Mouse (Mus musculus) frontal cortex, postnatal 14 days (tissue): Measurements from ENCODE around the gene Aknad1.
A peak's percentile ranks its signal among the peaks of the same experiment; 100 is the strongest.

ENCODE experiments used
- DNase-seq, 2 experiments: peaks; one replicate each; pipeline ENCODE4 v3.0.0; 2022; ENCODE audit warnings: low spot score in 2 of 2

Aknad1 gene

DNA sequence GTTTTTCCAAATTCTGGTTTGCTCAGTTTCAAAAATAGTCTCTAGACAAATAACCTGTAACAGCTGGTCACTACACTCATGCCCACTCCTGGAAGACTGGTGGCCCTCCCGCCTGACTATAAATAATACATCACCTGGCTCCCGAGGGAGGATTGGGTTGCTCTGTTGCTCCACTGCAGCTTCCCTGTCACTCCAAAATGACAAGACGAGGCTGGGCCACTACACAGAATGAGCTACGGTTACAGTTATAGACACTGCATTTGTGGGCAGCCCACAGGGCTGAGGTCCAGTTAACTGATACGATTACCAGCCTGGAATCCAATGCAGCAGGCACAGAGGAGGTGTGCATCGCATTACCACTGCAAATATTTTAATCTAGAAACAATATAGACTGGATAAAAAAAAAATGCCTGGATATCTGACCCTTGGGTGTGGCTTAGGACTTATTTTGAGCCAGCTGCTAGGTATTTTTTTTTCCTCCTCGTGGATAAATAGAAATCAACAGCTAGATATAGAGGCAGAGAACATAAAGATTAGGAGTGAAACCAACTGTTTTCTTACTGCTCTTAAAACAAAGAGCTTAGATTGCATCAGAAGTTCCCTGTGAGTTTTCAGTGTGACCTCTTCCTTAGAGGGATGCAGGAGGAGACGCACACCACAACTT lies at the start of gene Aknad1:
Gene Aknad1 (plus strand): TSS at position 614 of the 664 bp plus-strand sequence.
- DNase-seq = no peak

GRCm38 (mm10) chr3:108689979-108690378 lies 49.5 kb upstream of the Aknad1 start:
- DNase-seq = no peak

DNA sequence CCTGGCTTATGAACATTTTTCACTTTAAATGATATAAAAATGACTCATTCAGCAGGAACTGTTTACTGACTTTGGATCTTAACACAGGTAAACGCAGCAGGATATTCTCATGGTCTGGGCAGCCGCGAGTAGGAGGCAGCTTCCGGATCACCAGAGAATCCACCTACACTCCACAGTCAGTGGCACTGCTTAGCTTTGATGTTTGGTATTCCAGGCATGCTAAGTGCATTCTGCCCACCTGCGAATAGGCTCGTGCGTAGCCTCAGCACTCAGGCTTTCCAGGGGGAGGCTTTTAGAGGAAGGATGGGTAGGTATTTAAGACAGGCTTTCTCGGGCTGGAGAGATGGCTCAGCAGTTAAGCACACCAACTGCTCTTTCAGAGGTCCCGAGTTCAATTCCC lies 45.1 kb upstream of the Aknad1 start:
- no peak for DNase-seq

DNA sequence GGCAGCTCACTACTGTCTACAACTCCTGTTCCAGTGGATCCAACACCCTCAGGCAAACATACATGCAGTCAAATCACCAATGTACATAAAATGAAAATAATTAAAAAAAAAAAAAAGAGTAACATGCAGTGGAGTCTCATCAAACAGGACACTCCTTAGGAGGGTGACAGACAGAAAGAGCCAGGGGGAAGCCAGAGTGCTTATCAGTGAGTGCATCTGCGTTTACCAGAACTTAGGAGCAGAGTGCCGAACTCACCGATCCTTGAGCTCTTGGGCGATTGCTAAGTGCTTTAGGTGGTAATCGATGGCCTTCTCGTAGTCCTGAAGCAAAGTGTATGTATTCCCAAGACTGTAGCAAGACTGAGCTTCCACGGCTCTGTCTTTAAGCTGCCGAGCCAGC lies 40.8 kb upstream of the Aknad1 start:
- DNase-seq = no peak

DNA sequence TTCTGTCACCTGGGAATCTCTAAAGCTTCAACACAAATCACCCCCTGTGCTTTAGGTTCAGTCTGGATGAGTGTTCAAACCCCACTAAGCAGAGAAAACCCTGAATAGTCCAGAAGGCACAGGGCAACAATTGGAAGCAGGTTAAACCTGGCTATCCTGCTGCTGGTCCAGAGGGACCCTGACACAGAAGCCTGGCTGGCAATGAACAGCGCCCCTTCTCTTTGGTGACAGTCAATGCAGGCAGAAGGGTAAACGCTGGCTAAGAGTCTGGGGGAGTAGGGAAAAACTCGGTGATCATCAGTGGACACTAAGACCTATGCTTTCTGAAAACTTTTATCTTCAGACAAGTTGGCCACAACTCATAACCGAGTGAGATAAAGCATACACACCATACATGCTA lies 39.7 kb upstream of the Aknad1 start:
- DNase-seq = no peak

GRCm38 (mm10) chr3:108701256-108701655 lies 38.2 kb upstream of the Aknad1 start:
- DNase-seq = no peak

DNA sequence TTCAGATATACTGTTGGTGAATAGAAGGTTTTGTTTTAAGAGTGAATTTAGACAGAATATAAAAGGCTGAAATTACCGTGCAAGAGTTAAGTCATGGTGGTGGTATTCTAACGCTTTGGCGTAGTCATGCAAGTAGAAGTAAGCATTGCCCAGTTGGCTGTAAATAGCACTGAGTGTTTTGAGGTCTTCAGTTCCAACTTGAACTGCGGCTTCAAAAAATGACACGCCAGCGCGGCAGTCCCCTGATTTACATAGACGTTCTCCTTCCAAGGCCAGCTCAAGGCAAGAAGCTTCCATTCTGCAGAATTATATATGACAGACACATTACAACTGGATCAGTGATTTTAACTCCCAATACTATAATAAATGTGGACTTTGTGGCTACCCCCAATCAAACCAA lies 36.7 kb upstream of the Aknad1 start:
- no peak for DNase-seq

GRCm38 (mm10) chr3:108711296-108711695 lies 28.2 kb upstream of the Aknad1 start:
- no peak for DNase-seq

DNA sequence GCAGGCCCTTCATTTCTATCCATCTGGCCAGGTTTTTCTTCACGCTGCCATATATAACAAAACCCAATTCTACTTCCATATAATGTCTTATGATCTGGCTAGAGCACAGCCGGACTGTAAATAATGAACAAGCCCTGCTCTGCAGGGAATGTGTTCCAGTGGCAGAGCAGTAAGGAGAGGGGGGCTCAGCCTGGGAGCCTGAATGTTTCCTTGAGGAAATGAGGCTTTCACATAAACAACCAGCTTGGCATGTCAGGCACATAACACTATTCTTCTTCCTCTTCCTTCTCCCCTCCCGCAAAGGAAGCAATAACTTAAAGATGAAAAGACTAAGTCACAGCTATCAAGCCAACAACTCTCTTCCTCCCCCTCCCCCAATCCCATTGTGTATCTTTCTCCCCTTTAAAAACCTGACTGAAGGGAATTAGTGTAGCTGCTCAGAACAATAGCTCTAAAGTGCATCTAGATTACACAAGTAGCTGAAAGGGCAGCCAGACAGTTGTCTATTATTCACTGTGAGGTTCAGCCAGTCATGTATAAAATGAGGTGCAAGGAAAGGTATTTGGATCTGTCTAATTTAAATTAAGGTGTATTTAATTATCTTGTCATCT lies 26.3 kb upstream of the Aknad1 start:
- DNase-seq = no peak

- no peak for DNase-seq
Measured at GRCm38 (mm10) chr3:108714837-108715236, 24.6 kb upstream of the Aknad1 start.

GRCm38 (mm10) chr3:108717896-108718502 lies 21.5 kb upstream of the Aknad1 start:
- no peak for DNase-seq

GRCm38 (mm10) chr3:108719357-108719756 lies 20.1 kb upstream of the Aknad1 start:
- DNase-seq = no peak

DNA sequence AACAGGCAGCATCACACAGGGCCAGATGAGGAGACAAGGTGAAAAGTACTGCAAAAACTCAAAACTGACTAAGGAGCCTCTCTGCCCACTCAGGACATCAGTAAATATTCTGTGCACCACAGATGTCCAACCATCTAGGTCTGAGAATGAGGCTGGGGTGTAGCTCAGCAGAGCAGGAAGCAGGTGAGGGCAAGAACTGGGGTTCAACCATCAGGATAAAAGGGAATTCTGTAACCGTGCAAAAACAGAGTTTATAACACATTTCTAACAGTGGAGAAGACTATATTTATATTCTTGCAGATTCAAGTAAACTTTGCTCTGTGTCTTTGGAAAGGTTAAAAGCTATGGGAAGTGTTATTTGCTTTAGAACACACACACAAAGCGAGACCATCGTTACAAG lies 19.7 kb upstream of the Aknad1 start:
- DNase-seq = no peak

- DNase-seq = peak; percentile 24 to 49
Measured at GRCm38 (mm10) chr3:108721076-108721991, 18.1 kb upstream of the Aknad1 start.

DNA sequence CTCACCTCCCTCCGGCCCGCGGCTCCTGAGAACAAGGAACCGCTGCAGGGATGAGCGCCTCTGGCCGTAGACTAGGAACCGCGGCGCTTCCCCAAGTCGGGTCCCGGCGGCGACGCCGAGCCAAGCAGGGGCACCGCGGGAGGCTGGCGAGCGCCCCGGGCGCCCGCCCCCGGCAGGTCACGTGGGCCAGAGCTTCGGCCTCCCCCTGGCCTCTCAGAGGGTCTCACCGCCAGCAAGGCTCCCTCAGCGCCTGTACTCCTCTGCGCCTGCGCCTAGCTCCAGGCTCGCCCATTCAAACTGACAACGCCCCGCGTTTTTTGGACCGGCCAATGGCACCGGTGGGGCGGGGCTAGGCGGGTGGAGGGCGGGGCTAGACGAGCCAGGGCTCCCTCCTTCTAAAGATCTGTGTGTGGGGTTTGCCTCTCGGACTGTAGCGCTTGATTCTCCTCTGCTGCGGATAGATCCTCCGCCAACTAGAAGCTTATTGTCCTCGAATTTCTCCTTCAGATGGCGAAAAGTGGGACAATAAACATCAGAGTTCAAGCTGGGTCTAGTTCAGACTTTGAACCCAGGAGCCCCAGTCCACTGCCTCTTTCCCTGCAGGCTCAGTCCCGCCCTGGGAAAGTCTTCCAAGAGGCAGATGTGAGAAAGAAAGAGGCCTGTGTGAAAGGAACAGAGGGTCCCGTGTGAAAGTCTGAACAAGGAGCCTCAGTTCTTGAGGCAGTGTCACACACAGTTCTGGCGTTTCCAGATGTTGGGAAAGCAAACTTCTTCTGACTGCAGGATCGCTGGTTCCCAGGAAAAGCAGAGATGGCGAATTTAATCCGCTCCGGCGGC lies 17.2 kb upstream of the Aknad1 start, which contains the start of gene Gpsm2:
Gene Gpsm2 (minus strand): TSS at position 274 of the 837 bp plus-strand sequence.
- peak; percentile 93 to 95 for DNase-seq

DNA sequence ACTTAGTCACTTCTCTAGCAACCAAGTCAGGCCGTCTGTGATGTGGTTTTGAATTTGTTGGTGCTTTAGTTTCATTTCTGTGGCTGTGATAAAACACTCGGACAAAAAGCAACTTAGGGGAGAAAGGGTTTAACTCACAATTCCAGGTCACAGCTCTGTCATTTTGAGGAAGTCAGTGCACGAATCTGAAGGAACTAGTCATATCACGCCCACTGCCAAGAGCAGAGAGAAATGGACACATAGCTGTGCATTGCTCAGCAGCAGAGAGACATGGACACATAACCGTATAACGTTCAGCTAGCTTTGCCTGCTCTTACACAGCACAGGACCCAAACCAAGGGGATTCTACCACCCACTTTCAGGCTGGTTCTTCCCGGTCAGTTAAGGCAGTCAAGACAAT lies 13.0 kb upstream of the Aknad1 start:
- no peak for DNase-seq

GRCm38 (mm10) chr3:108727344-108727743 lies 12.1 kb upstream of the Aknad1 start:
- no peak for DNase-seq

- DNase-seq = no peak
Measured at GRCm38 (mm10) chr3:108727776-108728175, 11.7 kb upstream of the Aknad1 start.

DNA sequence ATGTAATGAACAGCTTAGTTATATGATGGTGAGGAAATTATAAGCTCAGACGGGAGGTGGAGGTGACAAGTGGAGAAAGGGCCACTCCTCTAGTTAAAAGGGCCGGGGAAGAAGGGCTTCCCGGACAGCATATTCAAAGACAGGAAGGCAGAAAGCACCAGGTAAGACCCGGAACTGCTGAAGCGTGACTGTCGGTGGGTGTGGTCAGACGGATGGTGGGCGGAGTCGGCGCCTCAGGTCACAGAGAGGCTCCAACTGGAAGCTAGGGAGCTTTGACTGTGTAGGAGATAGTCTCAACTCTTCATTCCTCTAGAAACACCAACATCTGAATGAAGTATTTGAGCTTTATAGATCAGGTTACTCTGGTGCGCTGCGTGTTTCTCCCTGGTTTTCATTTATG lies 9.1 kb upstream of the Aknad1 start:
- DNase-seq = no peak

DNA sequence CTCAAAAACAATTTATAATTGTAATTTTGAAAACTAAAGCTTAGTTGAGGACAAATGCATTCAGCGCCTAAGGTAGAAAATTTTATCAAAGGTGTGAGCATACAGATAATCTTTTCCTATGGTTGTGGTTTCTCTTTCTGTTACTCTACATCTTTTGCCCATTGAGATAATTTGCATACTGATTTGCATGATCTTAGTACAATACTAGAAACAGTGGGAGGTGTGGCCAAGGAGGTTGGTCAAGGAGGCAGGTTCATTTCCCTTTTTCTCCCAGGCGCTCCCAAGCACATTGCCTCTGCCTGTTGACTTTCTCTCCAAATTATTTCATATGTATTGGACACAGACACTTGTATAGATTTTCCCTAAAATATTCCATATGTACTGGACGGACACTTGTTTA lies 1.7 kb upstream of the Aknad1 start:
- DNase-seq = no peak

- no peak for DNase-seq
Measured at GRCm38 (mm10) chr3:108744060-108744459, 4.6 kb downstream of the Aknad1 start.
